Mouse (Mus musculus) 416B (cell line): ENCODE measurements around the gene Musk.
A peak's percentile ranks its signal among the peaks of the same experiment; 100 is the strongest.
"Not testable (repeated sequence)": the region's sequence is repeated elsewhere in the genome, so short reads cannot be mapped to it uniquely, and the experiment has no call there.

Experiments
- DNase-seq: peaks from one replicate; pipeline ENCODE4 v3.0.0; 2011; ENCODE audit warnings: low read depth

The Musk gene

GRCm38 (mm10) chr4:58285687-58286086 is at the start of gene Musk:
TSS of gene Musk (plus strand) at chr4:58285960.
- DNase-seq, result no peak

GRCm38 (mm10) chr4:58240416-58240815 is 45.3 kb upstream of the Musk start:
- peak; percentile 26 for DNase-seq

DNA sequence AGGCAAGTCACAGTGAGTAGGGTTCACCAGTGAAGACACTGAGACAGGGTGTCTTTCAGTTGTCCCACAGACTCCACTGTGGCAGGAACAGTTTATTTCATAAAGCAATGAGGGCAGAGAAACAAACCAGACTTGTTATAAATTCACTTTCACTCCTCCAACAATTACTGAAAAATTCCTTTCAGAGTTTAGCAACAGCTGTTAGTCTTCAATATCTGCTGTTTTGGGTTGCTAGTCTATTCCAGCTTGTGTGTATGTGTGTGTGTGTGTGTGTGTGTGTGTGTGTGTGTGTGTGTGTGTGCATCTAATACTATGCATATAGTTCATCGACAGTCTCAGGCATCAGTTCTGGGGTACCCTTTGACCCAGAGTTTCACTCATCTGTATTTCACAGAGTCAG is 40.2 kb upstream of the Musk start:
- no peak for DNase-seq

DNA sequence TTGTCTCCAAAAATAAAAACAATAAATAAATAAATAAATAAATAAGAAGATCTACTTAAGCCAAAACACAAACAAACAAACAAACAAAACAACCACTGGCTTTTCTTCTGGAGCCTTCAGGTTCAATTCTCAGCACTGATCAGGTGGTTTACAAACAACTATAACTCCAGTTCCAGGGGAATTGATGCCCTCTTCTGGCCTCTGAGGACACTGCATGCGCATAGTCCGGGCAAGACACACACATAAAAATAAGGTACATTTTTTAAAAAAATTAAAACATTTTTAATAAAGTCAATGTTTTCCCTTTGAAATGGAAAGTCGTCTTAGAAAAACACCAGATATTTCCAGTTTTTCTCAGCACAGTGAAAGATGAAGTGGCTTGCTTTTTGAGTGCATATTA is 33.4 kb upstream of the Musk start:
- DNase-seq, result peak; percentile 24

DNA sequence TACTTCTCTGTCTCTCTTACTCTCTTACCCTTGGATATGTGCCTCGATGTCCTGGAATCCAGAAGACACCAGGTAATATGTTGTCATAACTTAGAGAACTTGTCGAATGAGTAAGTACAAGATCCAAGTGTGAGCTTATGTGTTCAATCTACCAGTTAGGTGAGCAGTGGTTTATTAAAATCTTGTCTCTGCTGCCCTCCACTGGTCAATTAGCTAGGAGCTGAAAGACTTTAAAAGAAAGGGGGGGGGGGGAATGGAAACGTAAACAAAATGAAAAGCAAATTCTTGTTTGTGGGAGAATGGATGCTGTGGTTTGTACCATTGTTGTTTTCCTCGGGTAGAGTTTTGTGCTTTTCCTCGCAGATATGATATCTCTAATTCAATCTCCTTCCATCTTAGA is 32.4 kb upstream of the Musk start:
- DNase-seq, result peak; percentile 76

- DNase-seq, result not testable (repeated sequence)
Measured at GRCm38 (mm10) chr4:58260767-58261166, 25.0 kb upstream of the Musk start.

- DNase-seq, result peak; percentile 53
Measured at GRCm38 (mm10) chr4:58266294-58266693, 19.5 kb upstream of the Musk start.

DNA sequence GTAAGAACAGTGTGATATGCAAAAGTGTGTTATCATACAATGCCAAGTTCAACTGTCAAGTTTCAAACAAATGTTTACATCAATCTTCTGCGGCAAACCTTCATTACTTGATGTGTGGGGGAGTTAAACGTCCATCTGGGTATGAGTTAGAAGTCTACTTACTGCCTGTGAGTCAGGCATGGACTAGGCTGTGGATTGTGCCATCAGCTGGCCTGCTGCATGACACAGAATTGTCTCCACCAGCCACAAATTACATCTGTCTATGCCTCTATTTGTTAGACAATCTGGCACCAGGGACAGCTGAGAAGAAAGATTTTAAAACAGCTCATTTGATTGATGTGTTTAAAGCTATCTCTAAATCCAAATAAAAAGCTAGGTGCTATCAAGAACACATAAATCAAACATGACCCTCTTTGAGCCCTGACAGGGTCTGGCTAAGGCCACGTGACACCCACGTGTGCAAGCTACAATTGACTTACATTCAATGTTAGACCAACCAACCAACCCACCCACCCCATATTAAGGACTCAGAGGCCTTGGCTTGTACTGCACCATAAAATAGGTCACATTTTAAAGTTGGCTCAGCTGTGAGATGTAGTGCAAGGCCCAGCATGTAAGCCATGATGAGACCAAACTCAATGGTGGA is 16.7 kb upstream of the Musk start:
- no peak for DNase-seq

DNA sequence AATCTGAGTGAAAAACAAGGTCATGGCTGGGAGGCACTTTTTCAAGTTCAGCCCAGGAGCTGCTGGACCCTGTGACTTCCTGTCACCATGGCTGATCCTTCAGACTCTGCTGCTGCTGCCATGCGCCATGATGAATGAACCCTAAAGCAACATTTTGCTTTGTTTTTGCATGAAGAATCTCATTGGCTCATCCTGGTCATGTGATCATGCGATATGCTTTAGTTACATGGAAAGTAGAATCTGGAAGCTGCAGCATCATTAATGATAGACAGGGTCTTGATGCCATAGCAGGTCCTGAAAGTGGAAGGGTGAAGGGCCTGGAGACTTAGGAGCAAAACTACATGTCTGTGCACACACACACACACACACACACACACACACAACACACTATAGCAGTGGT is 15.8 kb upstream of the Musk start:
- no peak for DNase-seq

GRCm38 (mm10) chr4:58270956-58271355 is 14.8 kb upstream of the Musk start:
- no peak for DNase-seq

DNA sequence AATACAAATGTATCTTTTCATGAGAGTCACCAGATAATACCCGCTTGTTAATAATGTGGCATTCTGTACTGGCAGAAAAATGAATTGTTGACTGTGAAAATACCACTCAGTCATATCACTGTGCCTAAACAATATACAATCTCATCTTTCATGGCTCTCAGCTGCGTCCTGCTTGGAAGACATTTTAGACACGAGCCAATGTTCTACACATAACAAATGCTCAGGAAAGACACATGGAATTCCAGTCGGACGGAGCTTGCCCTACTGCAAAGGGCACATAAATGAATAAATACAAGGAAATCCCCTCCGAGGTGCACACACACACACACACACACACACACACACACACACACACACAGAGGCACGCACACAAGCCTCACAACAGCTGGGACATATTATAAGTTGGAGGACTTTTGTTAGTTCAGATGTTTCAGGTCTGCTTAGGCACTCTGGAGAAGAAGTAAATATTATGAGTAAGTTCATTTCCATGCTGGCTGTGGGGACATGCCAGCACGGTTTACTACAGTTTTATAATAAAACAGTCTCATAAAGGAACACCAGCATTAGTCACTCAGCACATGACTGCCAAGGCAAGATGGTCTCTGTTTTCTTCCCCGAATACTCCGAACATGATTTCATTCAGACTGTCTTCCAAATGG is 14.1 kb upstream of the Musk start:
- DNase-seq, result no peak

DNA sequence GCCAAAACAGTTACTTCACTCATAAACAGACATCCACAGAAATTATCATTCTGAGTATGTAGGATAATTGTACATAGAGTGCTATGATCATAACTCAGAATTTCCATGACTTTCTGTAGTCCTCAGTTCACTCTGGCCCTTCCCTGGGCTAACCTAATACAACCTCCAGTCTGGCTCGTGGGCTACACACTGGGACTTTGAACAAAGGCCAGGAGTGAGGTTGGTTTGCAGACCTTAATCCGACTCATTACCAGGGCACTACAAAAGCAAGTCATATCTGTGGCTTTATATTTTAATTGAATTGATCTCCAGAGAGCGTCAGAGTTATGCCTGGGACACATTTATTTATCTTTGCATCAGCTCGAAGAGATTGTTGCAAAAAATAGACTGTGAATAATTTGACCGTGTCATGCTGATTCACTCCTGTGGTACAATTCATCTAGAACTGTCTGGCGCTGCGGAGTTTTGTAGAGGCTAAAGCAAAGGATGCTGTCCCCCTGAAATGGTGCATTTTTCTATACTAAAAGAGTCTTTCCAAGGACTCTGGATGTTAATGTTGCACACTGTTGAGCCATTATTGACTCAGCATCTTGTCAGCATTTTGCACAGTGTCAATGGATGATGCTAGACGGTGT is 10.4 kb upstream of the Musk start:
- peak; percentile 57 for DNase-seq

- no peak for DNase-seq
Measured at GRCm38 (mm10) chr4:58278368-58278767, 7.4 kb upstream of the Musk start.

DNA sequence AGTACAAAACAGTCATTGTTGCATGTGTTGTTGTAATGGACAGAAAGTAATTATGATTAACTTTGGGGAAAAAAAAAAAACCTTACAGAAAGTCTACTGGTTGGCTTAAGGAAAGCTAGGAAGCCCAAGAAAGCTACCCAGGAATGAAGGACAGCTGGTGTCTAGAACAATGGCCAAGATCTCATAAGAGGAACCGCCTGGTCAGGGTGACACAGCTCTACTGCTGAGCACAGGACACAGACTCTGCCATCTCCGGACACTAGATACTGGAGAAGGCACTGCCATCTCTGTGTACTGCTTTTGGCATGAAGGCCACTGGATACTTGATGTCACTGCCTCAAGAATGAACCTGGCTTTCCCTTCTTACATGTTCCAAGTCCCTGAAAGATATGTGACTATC is 5.6 kb upstream of the Musk start:
- no peak for DNase-seq

DNA sequence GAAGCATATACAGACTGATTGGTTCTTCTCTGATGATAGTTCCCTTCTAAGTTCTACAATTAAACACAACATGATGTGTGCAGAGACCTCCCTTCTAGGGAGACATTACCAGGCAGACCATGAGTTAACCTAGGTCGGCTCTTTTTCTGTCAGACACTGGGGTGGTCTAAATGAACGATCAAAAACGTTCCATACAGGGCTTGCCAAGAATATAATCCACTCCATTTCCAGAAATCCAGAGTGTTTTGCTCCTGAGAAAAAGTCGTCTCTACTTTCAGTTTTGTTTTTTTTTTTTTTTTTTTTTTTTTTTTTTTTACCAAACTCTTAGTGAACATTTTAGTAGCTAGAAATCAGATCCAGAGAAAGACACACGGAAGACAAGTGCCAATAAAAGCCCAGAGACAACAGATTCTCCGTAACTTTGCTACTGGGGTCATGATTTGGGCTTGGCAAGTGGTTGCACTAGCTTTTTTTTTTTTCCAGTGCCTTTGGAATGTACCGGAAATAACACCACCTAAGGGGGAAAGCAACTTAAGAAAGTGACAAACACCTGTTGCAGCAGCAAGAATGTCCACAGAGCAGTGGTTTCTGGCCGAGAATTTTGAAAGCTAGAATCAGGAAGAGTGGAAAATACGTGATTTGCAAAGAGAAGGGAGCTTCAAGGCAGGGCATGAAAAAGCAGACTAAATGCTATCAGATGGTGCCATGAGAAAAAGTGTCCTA is 769 bp downstream of the Musk start:
- DNase-seq, result no peak

DNA sequence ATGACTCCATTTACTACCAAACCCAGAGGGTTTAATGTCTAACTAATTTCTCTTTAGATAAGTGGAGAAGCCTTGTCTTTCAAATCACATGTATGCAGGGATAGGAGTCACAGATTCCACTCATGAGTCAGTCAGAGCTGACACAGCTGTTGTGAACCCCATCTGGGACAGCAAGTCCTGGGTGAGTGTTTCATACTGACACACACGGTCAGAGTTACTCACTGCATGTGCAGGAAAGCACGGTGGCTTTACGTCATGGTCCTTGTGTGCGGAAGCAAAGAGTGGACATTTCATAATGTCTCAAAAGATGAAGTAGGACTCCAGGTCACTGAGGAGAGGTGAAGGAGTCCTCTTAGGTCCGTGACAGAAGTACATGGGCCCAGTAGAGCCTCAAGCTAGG is 3.0 kb downstream of the Musk start:
- DNase-seq, result peak; percentile 39

GRCm38 (mm10) chr4:58291828-58292227 is 6.1 kb downstream of the Musk start:
- DNase-seq, result no peak

DNA sequence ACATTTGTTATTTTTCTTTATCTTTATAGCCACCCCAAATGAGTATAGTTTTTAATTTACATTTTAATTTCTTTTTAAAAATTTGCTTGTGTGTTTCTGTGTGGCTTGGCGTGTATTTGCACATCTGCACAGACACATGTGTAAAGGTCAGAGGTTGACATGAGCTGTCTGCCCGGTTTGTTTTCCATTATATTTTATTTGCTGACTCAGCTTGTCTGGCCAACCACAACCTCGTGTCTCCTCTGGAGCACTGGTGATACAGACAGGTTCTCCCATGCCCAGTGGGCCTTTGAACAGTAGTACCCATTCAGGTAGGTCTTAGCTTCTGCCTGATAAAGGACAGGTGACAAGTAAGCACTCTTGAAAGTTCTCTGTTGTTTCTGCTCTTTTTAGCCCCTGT is 7.3 kb downstream of the Musk start:
- DNase-seq, result no peak

DNA sequence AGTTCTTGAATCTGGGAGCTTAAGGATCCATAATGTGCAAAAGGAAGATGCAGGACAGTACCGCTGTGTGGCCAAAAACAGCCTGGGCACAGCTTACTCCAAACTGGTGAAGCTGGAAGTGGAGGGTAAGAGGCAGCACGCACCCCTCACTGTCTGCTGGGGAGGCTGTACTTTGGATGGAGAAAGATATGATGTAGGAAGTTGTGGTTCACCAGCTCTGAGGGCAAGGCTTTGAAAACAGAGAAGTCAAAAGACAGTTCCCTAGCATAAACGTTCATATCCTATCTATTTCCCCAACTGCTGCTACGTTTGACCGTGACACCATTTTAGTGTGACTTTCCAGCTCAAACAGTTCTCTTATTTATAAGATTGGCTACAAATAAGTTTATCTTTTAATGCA is 18.1 kb downstream of the Musk start:
- peak; percentile 85 for DNase-seq

GRCm38 (mm10) chr4:58304564-58304963 is 18.8 kb downstream of the Musk start:
- DNase-seq, result peak; percentile 88

- no peak for DNase-seq
Measured at GRCm38 (mm10) chr4:58307421-58307820, 21.7 kb downstream of the Musk start.

GRCm38 (mm10) chr4:58313344-58313743 is 27.6 kb downstream of the Musk start:
- DNase-seq, result no peak

DNA sequence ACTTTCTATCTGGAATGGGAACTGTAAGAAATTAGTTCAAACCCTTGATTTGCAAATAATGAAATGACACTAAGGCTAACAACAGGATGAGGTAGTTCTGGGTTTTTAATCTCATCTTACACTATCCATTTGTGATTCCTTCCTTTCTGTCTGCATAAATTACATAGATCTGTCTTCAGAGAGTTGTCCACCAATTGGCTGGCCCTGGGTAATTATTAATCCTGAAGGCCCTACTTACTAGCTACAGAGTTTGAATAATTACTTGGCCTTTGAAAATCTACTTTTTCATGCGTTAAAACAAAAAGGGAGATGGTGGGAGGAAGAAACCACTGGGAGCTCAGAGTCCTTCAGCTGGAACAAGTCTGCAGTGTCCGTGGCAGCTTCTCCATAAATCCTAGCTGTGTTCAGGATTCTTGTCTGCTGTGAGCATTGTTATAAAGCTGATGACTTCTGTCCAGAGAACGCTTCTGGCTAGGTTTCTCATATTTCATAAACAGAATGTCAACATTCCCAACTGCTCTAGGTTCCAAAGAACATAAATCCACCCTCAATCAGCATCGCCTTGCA is 29.3 kb downstream of the Musk start:
- no peak for DNase-seq
